Mouse (Mus musculus) liver, embryonic 14.5 days (tissue): ENCODE data around the gene Pamr1.

Source experiments
- CTCF ChIP-seq: IDR thresholded peaks from 2 replicates; pipeline ENCODE4 v1.5.1; 2016; ENCODE audit warnings: antibody characterized with exemption, low read depth, control low read depth
- EP300 ChIP-seq: IDR thresholded peaks from 2 replicates; pipeline ENCODE4 v1.6.1; 2016; ENCODE audit warnings: antibody characterized with exemption, low read depth

DNA sequence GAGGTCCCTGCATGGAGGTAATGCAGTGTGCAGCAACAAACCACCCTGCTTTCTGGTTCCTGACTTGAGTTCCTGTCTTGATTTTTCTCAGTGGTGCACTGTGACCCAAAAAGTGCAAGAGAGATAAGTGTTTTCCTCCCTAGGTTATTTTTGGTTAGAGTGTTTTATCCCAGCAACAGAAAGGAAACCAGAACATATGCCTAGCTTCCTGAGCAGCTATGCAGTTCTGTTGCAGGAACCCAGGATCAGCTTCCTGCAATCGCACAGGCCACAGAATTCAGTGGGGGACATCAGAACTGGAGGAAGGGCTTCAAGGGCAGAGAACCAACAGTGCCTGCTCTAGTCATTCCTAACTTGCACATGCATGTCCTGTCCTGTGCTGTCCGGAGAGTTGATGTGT, 66.8 kb downstream of the Pamr1 start:
- TF ChIP-seq CTCF (no peak), EP300 (no peak)
